Mouse (Mus musculus) mouse trophoblast stem cell (cell line): ENCODE data around the gene Btg2.

Experiments
- in situ Hi-C, 2 experiments: fragments of 300-500 bp; cut with MseI, MboI; formaldehyde crosslinking; loops; 2 replicates in 1 of 2; 3 replicates in 1 of 2; pipeline ENCODE4 v1.15.1; 2025

Btg2 gene

GRCm38 (mm10) chr1:134025975-134026374 lies 52.9 kb downstream of the Btg2 start:
- in situ Hi-C loops = no loop called here
